Mouse (Mus musculus) liver, embryonic 13.5 days (tissue): ENCODE data around the gene Per3. TPM values are rescaled to one million over a fixed set of nuclear protein-coding genes. Genes with fewer than 3 reads are reported as not detected.

ENCODE experiments used
- ATAC-seq: fragments of 200-750 bp; cut with Nextera tagmentation; 2 replicates; pipeline ENCODE4 v1.8.0; 2017; ENCODE audit warnings: low read depth, mild to moderate bottlenecking, moderate number of reproducible peaks, moderate library complexity
- DNase-seq: peaks from one replicate; pipeline ENCODE4 v3.0.0; 2022
- H3K27ac ChIP-seq: fragments of 300-500 bp; sonication (generic); 2 replicates; pipeline ENCODE4 v1.5.1; 2015; ENCODE audit warnings: moderate library complexity, mild to moderate bottlenecking, inconsistent platforms
- H3K27me3 ChIP-seq: fragments of 300-500 bp; sonication (generic); 2 replicates; pipeline ENCODE4 v1.6.1; 2015; ENCODE audit warnings: mild to moderate bottlenecking, inconsistent platforms
- H3K36me3 ChIP-seq: fragments of 300-500 bp; sonication (generic); 2 replicates; pipeline ENCODE4 v1.6.1; 2015; ENCODE audit warnings: mild to moderate bottlenecking, inconsistent platforms
- H3K4me1 ChIP-seq: fragments of 300-500 bp; sonication (generic); replicated peaks from 2 replicates; pipeline ENCODE4 v1.6.1; 2015; ENCODE audit warnings: inconsistent platforms
- H3K4me2 ChIP-seq: fragments of 300-500 bp; sonication (generic); 2 replicates; pipeline ENCODE4 v1.6.1; 2015; ENCODE audit warnings: inconsistent platforms, mild to moderate bottlenecking, moderate library complexity
- H3K4me3 ChIP-seq: fragments of 300-500 bp; sonication (generic); replicated peaks from 2 replicates; pipeline ENCODE4 v1.5.1; 2015; ENCODE audit warnings: mild to moderate bottlenecking, inconsistent platforms
- H3K9ac ChIP-seq: fragments of 300-500 bp; sonication (generic); 2 replicates; pipeline ENCODE4 v1.6.1; 2015; ENCODE audit warnings: mild to moderate bottlenecking, inconsistent platforms
- H3K9me3 ChIP-seq: fragments of 300-500 bp; sonication (generic); replicated peaks from 2 replicates; pipeline ENCODE4 v1.6.1; 2016; ENCODE audit warnings: inconsistent platforms
- WGBS: fragments of 180-500 bp; shearing (Covaris S2); methylation state at CpG from one replicate; pipeline ENCODE4 v1.1.7; 2015; ENCODE audit not compliant: insufficient replicate concordance; 5-methylcytosine and 5-hydroxymethylcytosine counted together
- polyA plus RNA-seq: library from polyadenylated mRNA; unstranded; fragments of >200 nt; fragmentation: Nextera tagmentation; extraction: Ambion mirVana; gene quantifications from 2 replicates; pipeline ENCODE4 v1.2.1, GENCODE M21; 2015

Gene Per3
- polyA plus RNA-seq, 1 experiment from 2014 or later, result 2.6 TPM

GRCm38 (mm10) chr4:150956369-150957105 lies 87.9 kb downstream of the Per3 start:
- no peaks in the 10 kb centered on the region for H3K9me3 ChIP-seq
- H3K36me3 ChIP-seq, result no peaks in the 10 kb centered on the region
- H3K4me1 ChIP-seq, result no peaks in the 10 kb centered on the region
- H3K4me3 ChIP-seq, result no peak overlapping the region
- no peak overlapping the region for H3K27ac ChIP-seq
- no peak overlapping the region for H3K9ac ChIP-seq
- WGBS, result 69% methylated on average over 13 of the region's 13 CpGs
- DNase-seq (no peak), ATAC-seq (no peak)
- H3K27me3 ChIP-seq, result no peaks in the 10 kb centered on the region
- H3K4me2 ChIP-seq, result no peak overlapping the region

Other genes with a start within 250 kb of the Per3 start
- gene Errfi1, start 190.7 kb downstream of the Per3 start, polyA plus RNA-seq, result 12.8 and 15.4 TPM in 2 replicates
- 302 and 304 TPM in 2 replicates for gene Park7, start 130.2 kb downstream of the Per3 start, polyA plus RNA-seq
- 0.17 and 0.20 TPM in 2 replicates for gene Tnfrsf9, start 130.1 kb downstream of the Per3 start, polyA plus RNA-seq
- not detected in 2 replicates for gene Uts2, start 47.6 kb downstream of the Per3 start, polyA plus RNA-seq
- gene Vamp3, start 13.3 kb upstream of the Per3 start, polyA plus RNA-seq, result 43.1 and 47.5 TPM in 2 replicates
- not detected in 2 replicates for gene Gm13090, start 44.9 kb upstream of the Per3 start, polyA plus RNA-seq